Mouse (Mus musculus) liver, adult 2 months (tissue): ENCODE measurements around the gene Foxp2. TPM values are rescaled to one million over a fixed set of nuclear protein-coding genes. Genes with fewer than 3 reads are reported as not detected.

Experiments
- DNase-seq: peaks from one replicate; pipeline ENCODE4 v3.0.0-alpha.2; 2011; ENCODE audit warnings: low read depth, low spot score; ENCODE audit errors: extremely low read depth
- H3K27ac ChIP-seq: fragments of 200-500 bp; replicated peaks from 2 replicates; pipeline ENCODE4 v1.5.1; 2012; ENCODE audit warnings: low read depth, mild to moderate bottlenecking, control low read depth, inconsistent platforms, low read length; ENCODE audit not compliant: insufficient read depth
- H3K27me3 ChIP-seq: fragments of 200-500 bp; 2 replicates; pipeline ENCODE4 v1.6.1; 2012; ENCODE audit warnings: mild to moderate bottlenecking, moderate library complexity, low read length, inconsistent platforms; ENCODE audit not compliant: control insufficient read depth, insufficient read depth
- H3K36me3 ChIP-seq: fragments of 200-500 bp; 2 replicates; pipeline ENCODE4 v1.6.1; 2012; ENCODE audit warnings: low read length, inconsistent platforms; ENCODE audit not compliant: control insufficient read depth, insufficient read depth
- H3K4me1 ChIP-seq: fragments of 200-500 bp; 2 replicates; pipeline ENCODE4 v1.6.1; 2011; ENCODE audit warnings: low read length; ENCODE audit not compliant: control insufficient read depth, insufficient read depth
- H3K4me3 ChIP-seq: fragments of 200-500 bp; 2 replicates; pipeline ENCODE4 v1.5.1; 2011; ENCODE audit warnings: low read depth, mild to moderate bottlenecking, control low read depth, low read length, moderate library complexity; ENCODE audit not compliant: insufficient read depth
- H3K79me2 ChIP-seq: fragments of 200-500 bp; 2 replicates; pipeline ENCODE4 v1.6.1; 2012; ENCODE audit warnings: inconsistent platforms, mild to moderate bottlenecking, low read length, moderate library complexity; ENCODE audit not compliant: control insufficient read depth, insufficient read depth
- H3K9ac ChIP-seq: fragments of 200-500 bp; 2 replicates; pipeline ENCODE4 v1.6.1; 2012; ENCODE audit warnings: low read depth, mild to moderate bottlenecking, control low read depth, inconsistent platforms, low read length
- CTCF ChIP-seq: fragments of 200-500 bp; IDR thresholded peaks from 2 replicates; pipeline ENCODE4 v1.5.1; 2011; ENCODE audit warnings: low read depth, low read length, control low read depth
- POLR2A ChIP-seq: fragments of 200-500 bp; IDR thresholded peaks from 2 replicates; pipeline ENCODE4 v1.6.1; 2011; ENCODE audit warnings: low read length, control low read depth; ENCODE audit not compliant: insufficient read depth; ENCODE audit errors: extremely low read depth
- WGBS: fragments of 180-500 bp; shearing (Covaris S2); methylation state at CpG from one replicate; pipeline ENCODE4 v1.1.7; 2018; 5-methylcytosine and 5-hydroxymethylcytosine counted together
- polyA plus RNA-seq: library from polyadenylated mRNA; depleted of rRNA; stranded (reverse); fragments of >200 nt; gene quantifications from 2 replicates; pipeline ENCODE4 v1.2.3, GENCODE M21; 2012
- total RNA-seq: library from RNA; depleted of rRNA; stranded (reverse); fragments of >200 nt; gene quantifications from 2 replicates; pipeline ENCODE4 v1.2.3, GENCODE M21; 2014

Gene Foxp2
- total and polyA plus RNA-seq, 2 experiments = 1.5 to 7.8 TPM

DNA sequence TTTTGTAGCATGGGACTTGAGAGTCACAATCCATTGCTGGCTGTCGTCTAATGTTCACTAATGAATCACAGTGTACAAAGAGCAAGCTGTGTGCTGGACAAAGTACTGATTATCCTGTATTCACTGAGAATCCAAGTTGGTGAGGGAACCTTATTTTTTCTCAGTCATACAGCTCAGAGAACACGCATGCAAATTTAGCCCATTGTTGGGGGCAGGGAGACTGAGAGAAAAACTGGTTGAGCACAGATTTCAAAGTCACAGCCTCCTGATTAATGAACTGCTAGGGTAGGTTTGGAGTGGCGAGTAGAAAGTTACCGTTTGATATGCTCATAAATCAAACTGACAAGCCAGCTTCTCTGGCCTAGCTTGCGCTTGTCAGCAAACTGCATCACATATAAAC, 477.1 kb downstream of the Foxp2 start:
- 78% methylated on average over 5 of the region's 5 CpGs for WGBS

DNA sequence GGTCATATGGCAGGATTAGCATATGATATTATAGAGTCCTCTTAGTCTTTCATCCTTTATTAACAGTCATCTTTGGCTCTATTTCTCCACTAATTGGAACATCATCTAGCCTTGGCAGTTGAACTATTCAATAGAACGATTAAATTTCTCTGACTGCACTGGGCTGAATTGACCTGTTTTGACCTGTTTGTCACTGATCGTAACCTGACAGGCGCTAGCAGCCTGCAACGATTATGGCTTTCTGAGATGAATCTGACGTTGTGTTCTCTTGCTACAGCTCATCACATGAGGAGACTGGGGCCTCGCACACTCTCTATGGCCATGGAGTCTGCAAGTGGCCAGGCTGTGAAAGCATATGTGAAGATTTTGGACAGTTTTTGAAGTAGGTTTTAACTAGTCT, 495.3 kb downstream of the Foxp2 start:
- Histone ChIP-seq H3K4me3 (no peak overlapping the region), H3K79me2 (no peaks in the 10 kb centered on the region), H3K4me1 (no peaks in the 10 kb centered on the region), H3K36me3 (no peaks in the 10 kb centered on the region; the same call in 1 of the 2 replicates), H3K9ac (no peak overlapping the region), H3K27ac (no peak overlapping the region), H3K27me3 (no peaks in the 10 kb centered on the region)
- DNase-seq = no peak
- 83% methylated on average over 6 of the region's 6 CpGs for WGBS
- TF ChIP-seq POLR2A (no peak), CTCF (no peak)

More for the DNA sequence above, 477.1 kb downstream of the Foxp2 start:
- H3K9ac ChIP-seq = no peak overlapping the region
- H3K27ac ChIP-seq = no peak overlapping the region
- no peak for TF ChIP-seq CTCF
- no peak for TF ChIP-seq POLR2A
- no peaks in the 10 kb centered on the region for H3K79me2 ChIP-seq
- peaks cover 3% of the 10 kb centered on the region; the same call in 1 of the 2 replicates for H3K4me1 ChIP-seq
- H3K4me3 ChIP-seq = no peak overlapping the region
- no peak for DNase-seq
- H3K27me3 ChIP-seq = no peaks in the 10 kb centered on the region
- H3K36me3 ChIP-seq = no peaks in the 10 kb centered on the region

DNA sequence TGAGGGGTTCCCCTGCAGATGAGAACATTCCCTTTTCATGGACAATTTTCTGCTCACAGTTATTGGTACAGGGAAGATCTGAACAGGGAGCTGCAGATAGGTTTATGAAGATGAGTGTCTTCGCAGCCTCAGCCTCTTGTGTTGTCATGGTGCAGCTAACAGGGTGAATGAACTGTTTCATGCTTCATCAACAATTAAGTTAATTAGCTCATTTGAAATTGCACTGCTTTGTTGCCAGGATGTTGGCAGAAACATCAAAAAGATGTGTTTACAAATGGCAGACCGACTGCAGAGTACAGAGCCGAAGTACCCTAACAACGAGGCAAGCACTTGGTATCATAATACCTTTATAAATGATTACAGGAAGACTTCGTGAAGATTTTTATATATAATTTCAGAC, 496.3 kb downstream of the Foxp2 start:
- Histone ChIP-seq H3K4me1 (no peaks in the 10 kb centered on the region), H3K79me2 (no peaks in the 10 kb centered on the region), H3K36me3 (no peaks in the 10 kb centered on the region; the same call in 1 of the 2 replicates), H3K9ac (no peak overlapping the region), H3K4me3 (no peak overlapping the region), H3K27me3 (no peaks in the 10 kb centered on the region), H3K27ac (no peak overlapping the region)
- DNase-seq = no peak
- no peak for TF ChIP-seq CTCF
- TF ChIP-seq POLR2A = no peak
- 87% methylated on average over 5 of the region's 5 CpGs for WGBS

DNA sequence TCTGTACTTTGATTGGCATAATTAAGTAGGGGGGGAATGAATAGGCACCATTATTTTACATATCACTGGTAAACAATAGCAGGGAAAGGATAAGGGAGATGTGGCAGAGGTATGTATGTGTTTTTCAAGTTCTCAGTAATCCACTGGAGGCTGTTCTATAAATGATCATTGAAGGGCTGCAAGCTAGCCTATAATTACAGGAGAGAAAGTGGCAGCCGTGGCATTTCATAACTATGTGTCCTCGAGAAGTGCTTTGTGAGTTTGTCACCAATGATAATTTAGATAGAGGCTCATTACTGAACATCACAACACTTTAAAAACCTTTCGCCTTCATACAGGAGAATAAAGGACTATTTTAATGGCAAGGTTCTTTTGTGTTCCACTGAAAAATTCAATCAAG, 500.0 kb downstream of the Foxp2 start:
- DNase-seq = no peak
- TF ChIP-seq CTCF (no peak), POLR2A (no peak)
- peaks cover 4% of the 10 kb centered on the region; the same call in 1 of the 2 replicates for H3K36me3 ChIP-seq

DNA sequence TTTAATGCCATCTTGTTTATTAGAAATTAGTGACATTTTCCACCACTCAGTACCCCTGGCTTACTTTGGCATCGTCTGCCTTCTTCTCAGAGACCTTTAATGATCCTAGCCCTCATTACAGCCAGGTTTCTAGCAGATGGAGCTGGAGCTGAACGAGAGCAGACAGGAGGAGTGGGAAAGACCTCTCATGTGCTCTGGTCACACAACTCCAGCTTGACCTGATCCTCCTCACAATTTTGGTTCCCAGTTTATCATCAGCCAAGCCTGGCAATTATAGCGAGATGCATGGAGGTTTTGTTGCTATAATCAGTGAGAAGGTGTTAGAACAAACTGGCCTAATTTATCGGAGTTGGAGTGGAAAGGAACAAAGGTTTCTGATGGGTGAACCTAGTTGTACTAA, 500.9 kb downstream of the Foxp2 start:
- 86% methylated on average over 4 of the region's 4 CpGs for WGBS
- Histone ChIP-seq H3K4me1 (no peaks in the 10 kb centered on the region), H3K36me3 (peaks cover 4% of the 10 kb centered on the region; the same call in 1 of the 2 replicates), H3K79me2 (no peaks in the 10 kb centered on the region), H3K9ac (no peak overlapping the region), H3K27me3 (no peaks in the 10 kb centered on the region), H3K27ac (no peak overlapping the region), H3K4me3 (no peak overlapping the region)
- TF ChIP-seq CTCF (no peak), POLR2A (no peak)
- DNase-seq = no peak

More for the DNA sequence above, 500.0 kb downstream of the Foxp2 start:
- Histone ChIP-seq H3K27me3 (no peaks in the 10 kb centered on the region), H3K4me1 (no peaks in the 10 kb centered on the region), H3K27ac (no peak overlapping the region), H3K4me3 (no peak overlapping the region), H3K79me2 (no peaks in the 10 kb centered on the region), H3K9ac (no peak overlapping the region)
- 92% methylated on average over 3 of the region's 3 CpGs for WGBS

DNA sequence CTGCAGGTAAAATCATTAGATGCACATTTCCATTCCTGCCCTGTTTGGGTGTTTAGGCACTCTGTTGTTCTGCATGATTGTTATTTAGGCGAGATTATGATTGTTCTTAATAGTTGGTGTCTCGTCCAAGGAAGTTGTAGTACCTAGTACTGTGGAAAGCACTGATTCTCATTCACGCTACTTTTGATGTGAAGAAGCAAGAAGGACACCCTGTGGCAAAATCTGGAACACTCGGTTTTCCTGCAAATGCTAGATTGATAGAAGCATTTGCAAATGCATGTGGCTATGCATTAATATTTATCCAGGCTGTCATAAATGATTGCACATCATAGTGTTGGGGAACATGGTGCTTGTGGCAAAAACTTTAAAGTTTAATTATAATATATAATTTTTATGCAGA, 514.0 kb downstream of the Foxp2 start:
- H3K27ac ChIP-seq = no peak overlapping the region
- no peaks in the 10 kb centered on the region for H3K4me1 ChIP-seq
- H3K4me3 ChIP-seq = no peak overlapping the region
- 76% methylated on average over 4 of the region's 4 CpGs for WGBS
- H3K27me3 ChIP-seq = no peaks in the 10 kb centered on the region
- no peaks in the 10 kb centered on the region for H3K79me2 ChIP-seq
- DNase-seq = peak; percentile 7
- no peak overlapping the region for H3K9ac ChIP-seq
- peaks cover 2% of the 10 kb centered on the region; the same call in 1 of the 2 replicates for H3K36me3 ChIP-seq
- TF ChIP-seq POLR2A = no peak
- TF ChIP-seq CTCF = no peak
